ENCODE assay signal across 8 mouse cellular contexts in the genomic region with DNA sequence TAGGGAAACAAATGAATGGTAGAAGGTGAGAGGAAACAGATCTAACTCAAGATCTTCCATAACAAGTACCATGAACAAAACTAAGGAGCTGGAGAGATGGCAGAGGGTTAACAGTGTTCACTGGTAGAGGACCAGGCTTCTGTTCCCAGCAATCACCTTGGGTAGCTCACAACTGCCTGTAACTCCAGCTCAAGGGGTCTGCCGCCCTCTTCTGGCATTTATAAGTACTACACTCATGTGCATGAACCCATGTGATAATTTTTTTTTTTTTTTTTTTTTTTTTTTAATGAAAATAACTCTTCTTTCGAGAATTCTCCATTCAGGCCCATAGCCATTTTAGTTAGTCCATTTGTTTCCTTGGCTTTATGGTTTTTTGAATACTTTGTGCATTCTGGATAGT.
DNase-seq lines count a peak whose midpoint lies in the region; ATAC-seq lines count a peak whose summit lies in the region.
"Had no signal": no experiment of that assay in that cellular context is flagged by ENCODE, and none has a peak within 500 bp of the region (broad histone marks: within the 10 kb centered on the region; RNA-seq: fewer than 3 reads in every experiment).

No protein-coding gene starts in this region.

- no peak for ATAC-seq in frontal cortex, adult (ENCODE audit: low TSS enrichment)

- DNase-seq in kidney, adult 9 months, result peak; percentile 1
- no peak for DNase-seq in kidney, adult 11 months
- DNase-seq in 3T3-L1 (ENCODE audit: low read depth, low spot score), result peak; percentile 48
- DNase-seq in CD4-positive helper T cell, adult 2 months (ENCODE audit: low read depth, low spot score), result peak; percentile 6
- peak; percentile 6 for DNase-seq in c-Kit-positive CD71-negative TER-119-negative erythroid progenitor cells, embryonic 14.5 days (ENCODE audit: low read depth)
- no peak for DNase-seq in ovary, adult 18-20 months (ENCODE audit: low spot score)
- DNase-seq: liver, embryonic 13.5 days had no signal

Comparison
In these comparisons a context has a peak if more than half of its experiments do, and no peak if none do; other contexts are left out.
1. DNase-seq: peak in kidney, adult 9 months (single experiment), 3T3-L1 (single experiment), CD4-positive helper T cell, adult 2 months (single experiment) and c-Kit-positive CD71-negative TER-119-negative erythroid progenitor cells, embryonic 14.5 days (single experiment); none in kidney, adult 11 months (single experiment) and ovary, adult 18-20 months (single experiment).